Mouse (Mus musculus): ENCODE data around the gene Btbd1.

Gene Btbd1

DNA sequence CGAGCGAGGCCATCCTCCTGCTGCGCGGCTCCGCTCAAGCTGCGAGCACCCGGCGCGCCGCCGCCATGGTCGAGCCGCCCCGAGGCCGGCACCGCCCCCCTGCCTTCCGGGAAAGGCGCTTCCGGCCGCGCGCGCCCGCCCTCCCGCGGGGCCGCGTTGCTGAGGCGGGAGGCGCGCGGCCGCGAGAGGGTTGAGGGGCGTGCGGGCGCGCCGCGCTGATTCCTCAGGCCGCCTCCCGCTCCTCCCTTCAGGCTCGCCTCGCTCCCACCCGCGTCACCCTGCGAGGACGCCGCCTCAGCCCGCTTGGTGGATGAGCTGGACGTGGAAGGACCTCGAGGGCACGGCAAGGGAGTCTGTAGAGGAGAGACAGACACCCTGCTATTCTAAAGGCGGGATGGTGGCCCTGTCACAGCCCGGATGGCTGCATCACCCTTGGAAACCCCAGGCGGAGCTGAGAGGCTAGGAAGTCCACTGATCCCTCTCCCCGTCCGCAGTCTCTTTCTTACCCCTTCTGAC lies at the start of gene Btbd1:
Gene Btbd1 (minus strand): TSS at position 53 of the 516 bp plus-strand sequence.
- peak; percentile 77 for DNase-seq (ENCODE audit: low spot score)

DNA sequence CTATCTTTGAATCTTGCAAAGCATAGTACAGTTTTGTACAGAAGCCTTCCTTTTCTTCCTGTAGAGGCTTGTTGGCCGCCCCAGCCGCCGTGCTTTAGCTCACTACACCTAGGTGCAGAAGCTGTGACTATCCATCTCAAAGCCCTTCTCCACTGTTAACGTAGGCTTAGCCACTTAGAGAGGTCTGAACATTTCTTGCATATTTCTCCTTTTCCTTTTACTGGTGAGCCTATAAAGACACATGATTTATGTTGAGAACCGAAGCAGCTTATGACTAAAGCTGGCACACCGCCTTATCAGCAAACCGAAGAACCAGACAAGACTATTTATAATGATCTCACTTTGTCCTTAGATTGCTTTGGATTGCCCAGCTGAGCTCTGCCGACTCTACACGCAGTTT lies 46.1 kb upstream of the Btbd1 start:
- no peak for DNase-seq (ENCODE audit: low spot score)

DNA sequence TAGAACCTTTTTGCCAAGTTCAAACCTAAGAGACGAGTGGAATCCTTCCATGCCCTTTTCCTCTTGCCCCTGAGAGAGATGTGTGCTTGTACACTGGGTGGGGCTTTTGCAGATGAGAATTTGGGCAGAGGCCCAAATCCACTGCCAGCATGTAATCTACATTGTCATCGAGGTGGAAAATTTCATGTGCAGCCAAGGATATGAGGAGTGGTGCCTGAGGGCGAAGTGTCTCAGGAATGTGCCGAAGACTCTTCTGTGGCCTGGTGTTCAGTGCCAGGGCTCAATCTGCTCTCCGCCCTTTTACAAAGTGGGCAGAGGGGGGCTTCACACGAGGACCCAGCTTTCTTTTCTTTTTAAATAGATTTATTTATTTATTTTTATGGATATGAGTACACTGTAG lies 45.4 kb upstream of the Btbd1 start:
- no peak for DNase-seq (ENCODE audit: low spot score)

DNA sequence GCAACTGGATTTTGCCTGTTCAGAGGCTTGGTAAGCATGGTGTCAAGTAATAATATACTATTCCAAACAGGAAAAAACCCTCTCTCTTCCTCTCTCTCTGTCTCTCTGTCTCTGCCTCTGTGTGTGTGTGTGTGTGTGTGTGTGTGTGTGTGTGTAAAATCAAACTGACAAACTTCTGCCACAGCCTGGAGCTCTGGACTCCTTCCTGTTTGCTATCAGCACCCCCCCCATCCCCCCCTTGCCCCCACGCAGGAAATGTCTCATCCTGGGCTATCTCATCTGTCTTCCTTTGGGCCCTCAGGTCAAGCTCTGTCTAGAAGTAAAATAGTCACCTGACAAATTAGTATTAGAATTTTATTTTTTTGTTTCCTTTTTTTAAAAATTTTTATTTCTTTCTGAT lies 44.6 kb upstream of the Btbd1 start:
- no peak for DNase-seq (ENCODE audit: low spot score)

DNA sequence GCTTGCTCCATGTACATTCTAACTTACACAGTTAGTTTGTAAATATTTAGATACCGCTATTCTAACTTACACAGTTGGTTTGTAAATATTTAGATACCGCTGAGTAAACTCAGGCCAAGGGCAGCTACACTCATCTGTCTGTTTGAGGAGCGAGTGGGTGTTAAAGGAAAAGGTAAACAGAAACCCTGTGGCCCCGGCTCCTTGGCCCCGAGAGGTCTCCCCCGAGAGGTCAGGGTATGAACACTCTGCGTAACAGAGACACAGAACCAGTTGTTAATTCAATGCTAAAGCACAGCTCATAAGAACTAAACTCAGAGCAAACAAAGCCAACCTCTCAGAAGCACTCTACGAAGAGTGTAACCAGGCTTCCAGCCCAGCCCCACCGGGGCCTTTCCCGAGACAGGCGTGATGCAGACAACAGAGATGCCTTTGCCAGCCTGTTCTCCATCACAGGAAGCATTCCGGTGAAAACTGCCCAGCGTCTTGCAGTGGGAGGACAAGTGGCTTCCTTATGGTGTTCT lies 43.3 kb upstream of the Btbd1 start:
- DNase-seq (ENCODE audit: low spot score): no peak

DNA sequence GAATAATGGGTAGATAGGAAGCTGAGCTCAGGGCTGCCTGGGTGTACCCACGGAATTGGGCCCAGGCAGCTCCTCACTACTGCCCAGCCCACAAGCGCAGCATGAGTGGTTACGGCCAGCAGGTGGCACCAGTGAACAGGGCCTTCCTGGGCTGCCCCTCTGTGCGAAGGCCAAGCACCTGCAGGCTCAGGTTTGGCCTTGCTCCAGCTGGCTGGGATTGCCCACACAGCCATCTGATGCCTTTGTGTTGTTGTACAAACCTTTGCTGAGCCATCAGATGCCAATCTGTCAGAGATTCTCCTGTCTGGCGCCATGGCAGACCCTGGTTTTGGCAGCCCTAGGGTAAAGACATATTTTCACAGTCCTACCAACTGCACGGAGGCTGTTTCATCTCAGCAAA lies 38.9 kb upstream of the Btbd1 start:
- DNase-seq (ENCODE audit: low spot score): peak; percentile 61

DNA sequence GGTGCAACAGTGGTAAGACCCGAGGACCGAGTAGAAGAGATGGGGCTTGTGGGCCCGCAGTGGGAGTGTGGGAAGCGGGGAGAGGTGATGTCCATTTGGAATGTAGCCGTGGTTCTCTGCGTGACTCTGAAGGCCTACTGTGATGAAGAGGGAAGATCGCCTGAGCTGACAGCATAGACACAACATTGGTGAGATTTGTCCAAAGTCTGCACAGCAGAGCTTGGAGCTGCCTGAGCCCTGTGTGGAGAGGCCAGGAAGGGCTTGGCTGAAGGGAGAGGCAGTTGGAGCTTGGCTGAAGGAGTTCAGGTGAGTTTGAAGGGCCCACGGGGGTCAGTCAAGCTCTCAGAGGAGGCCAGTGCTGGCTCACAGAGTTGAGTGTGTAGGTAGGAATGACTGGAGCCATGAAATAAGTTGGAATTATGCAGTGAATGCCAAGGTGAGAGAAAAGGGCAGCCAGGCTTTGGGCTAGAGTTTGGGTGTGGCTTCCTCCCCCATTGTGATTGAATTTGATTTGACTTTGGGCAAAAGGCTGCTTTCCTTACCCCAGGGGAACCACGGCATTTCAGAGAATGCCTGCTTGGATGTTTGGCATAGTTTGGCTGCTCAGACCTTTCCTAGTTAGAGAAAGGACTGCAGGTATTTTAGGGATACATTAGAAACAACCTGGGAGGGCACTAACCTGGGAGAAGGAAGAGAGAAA lies 38.1 kb upstream of the Btbd1 start:
- no peak for DNase-seq (ENCODE audit: low spot score)

DNA sequence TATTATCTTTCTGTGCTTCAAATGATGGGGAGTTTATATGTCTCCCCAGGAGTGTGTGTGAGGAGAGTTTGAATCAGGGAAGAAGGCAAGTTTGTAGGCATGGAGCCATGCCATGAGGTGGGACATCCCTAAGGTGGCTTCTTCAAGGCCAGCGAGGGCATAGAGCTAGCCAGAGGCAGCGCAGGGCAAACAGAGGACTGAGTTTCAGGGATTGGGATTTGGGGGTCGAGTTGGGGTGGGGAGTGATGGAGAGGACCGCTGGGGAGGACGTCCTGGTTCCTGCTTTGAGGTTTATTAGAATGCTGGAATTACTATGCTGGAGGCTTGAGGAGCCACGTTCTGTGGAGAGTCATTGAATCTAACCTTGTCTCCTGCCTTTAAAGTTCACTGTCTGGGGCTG lies 36.7 kb upstream of the Btbd1 start:
- DNase-seq (ENCODE audit: low spot score): no peak

DNA sequence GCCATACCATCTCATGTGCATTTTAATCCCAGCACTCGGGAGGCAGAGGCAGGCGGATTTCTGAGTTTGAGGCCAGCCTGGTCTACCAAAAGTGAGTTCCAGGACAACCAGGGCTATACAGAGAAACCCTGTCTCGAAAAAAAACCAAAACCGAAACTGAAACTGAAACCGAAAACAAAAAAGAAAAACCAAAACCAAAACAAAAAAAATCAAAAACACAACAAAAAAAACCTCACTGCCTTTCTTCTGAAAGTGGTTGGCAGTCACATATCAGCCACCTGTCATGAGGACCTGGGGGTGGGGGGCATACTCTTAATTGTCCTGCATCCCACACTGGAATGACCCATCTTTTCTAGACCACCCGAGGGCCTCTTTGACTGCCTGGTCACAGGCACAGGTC lies 35.3 kb upstream of the Btbd1 start:
- DNase-seq (ENCODE audit: low spot score): no peak

DNA sequence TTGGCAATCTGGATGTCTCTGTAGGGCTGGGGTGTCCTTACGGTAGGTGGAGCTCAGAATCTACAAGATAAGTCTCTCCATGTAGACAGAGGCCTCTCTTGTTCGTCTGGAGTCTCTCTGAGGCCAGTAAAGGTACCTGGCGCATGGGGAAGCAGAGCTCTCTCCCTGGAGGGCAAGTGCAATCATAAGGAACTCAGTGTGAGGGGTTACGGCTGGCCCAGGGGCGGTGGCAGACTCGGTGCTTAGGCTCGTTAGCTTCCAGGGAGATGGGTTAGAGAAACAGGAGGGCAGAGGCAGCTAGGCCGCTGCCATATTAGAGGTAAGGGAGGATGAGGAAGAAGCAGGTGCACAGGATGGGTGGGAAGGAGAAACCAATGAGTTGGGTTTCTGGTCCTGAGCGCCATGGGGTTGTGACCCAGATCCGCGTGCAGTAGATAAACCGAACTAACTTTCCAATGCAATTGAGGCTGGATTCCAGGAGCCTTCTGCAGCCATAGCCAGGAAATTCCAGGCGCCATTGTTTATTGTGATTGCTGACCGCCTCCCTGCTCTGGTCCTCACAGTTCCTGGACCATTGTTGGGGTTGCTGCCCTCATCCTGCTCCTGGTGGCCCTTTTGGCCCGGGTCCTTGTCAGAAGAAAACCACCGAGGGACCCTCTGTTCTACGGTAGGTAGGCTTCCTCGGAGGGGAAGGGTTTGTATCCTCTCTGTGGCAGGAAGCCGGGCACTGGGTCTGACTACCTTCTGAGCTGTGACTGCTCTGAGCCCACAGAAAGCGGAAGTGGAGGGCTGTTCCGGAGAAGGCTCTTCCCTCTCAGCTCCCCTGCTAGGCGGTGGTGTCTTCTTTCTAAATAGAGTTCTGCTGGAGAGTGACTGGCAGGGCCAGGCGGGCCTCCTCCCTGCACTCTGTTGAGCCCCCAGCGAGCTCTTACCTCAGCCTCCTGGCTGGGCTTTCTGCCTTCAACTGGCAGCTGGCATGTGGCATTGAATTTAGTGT lies 33.7 kb upstream of the Btbd1 start:
- DNase-seq (ENCODE audit: low spot score): no peak

DNA sequence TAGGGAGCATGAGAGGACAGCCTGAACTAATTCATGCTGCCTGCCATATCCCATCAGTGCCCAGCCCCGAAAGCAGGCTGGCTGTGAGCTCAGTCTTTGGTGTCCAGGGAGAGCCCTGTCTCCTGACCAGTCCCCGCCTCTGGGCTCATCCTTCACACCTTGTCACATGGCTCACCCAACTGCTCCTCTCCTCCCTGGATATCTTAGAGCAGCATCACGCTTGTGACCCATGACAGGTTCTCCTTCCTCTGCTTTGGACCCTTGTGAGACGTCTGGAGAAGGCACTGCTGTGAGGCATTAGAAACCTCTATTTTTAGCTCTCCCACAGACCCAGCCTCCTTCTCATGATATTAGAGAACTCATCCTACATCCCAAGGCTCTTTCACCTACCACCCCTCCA lies 32.7 kb upstream of the Btbd1 start:
- DNase-seq (ENCODE audit: low spot score): no peak

DNA sequence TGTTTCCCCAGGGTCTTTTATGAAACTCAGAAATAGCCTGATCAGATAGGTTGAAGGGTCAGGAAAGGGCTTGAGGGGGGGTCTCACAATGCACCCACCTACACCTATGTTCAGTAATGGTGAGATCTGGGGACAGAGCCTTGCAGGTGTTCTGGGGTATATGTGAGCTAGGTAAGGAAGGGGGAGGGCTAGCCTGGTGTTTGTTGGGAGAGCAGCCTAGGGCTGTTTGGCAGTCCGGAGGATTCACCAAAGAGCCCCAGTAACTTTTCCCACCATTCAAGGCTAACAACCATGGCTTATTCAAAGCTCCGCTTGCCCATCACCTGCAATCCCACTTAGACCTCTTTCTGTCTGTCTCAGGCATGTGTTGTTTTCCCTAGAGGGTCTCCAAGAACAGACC lies 32.2 kb upstream of the Btbd1 start:
- no peak for DNase-seq (ENCODE audit: low spot score)

DNA sequence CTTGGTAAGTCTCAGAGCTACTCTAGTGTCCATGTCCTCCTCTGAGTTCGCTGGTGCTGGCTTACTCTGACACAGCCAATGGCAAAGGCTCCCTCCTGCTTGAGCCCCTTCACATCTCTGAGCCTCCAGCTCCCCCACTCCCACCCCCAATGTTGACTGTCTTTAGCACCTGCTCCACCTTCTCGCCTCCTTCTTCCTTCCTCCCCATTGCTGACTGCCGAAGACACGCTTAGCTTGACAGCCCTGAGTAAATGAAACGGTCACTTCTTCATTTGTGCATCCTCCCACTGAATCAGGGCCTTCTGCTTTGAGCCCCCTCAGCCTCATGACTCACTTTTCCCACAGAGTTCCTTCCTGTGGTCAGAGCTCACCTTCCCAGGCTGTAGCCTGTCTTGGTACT lies 31.8 kb upstream of the Btbd1 start:
- DNase-seq (ENCODE audit: low spot score): no peak

DNA sequence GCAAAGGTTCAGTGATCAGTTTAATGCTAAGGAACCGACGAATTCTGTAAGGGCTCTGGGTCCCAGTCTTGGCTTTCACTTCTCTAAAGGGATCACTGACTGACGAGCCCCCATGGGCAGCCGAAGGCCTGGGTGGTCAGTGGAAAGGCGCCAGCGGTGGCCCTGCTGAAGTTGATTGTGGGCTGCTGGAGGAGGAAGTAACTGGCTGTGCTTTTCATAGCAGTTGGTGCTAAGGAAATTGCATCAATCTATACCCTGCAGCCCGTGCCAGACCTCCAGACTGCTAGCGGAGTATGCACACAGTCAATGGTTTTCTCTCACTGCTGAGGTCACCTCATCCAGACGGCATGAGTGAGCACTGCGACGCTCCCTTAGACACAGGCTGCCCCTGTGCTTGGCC lies 30.8 kb upstream of the Btbd1 start:
- DNase-seq (ENCODE audit: low spot score): no peak

DNA sequence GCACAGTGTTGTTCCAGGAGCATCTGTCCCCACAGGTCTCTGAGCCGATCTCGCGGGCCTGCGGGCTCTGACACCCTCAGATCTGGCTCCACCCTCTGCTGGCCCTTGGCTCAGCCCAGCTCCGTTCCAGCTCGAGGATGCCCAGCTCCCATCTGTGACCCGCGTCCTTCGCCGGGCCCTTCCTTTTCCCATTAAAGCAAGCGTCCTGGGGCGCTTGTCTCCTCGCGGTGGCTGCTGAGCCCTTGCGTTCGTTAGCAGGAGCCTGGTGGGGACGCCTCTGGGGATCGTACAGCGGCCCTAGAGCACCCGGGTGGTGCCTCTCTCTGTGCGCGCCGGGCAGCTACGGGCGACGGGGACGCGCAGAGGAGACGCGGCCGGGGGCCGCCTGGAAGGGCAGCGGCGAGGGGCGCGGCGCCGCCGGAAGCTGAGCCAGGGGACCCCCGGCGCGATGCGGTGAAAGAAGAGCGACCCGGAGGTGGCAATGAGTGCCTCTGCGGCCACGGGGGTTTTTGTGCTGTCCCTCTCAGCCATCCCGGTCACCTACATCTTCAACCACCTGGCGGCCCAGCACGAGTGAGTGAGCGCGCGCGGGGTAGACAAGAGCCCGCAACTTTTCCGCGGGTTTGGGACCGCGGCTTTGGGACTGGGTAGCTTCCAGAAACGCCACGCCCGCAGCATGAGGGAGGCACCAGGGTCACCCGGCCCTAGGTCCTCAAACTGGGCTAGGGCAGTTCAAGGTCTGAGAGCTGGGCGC lies 29.9 kb upstream of the Btbd1 start, which contains the start of gene Tm6sf1:
Gene Tm6sf1 (plus strand): TSS at position 34 of the 754 bp plus-strand sequence.
- no peak for DNase-seq (ENCODE audit: low spot score)

DNA sequence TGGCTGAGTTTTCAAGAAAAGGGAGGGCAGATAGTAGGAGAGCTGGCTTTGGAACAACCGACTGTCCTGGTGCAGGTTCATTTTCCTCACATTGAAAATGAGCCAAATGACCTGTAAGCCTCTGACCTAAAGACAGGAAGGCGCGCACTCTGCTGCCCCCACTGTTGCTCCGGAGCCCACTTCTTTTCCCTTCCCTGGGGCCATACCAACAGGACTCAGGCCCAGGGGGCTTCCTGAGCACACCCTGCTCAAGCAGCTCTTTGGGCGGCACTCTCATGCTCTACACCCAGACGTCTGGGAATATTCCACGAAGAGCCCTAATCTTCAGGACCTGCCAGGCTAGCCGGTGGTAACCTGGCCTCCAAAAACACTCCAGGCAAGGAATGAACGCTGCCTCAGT lies 29.0 kb upstream of the Btbd1 start:
- no peak for DNase-seq (ENCODE audit: low spot score)

DNA sequence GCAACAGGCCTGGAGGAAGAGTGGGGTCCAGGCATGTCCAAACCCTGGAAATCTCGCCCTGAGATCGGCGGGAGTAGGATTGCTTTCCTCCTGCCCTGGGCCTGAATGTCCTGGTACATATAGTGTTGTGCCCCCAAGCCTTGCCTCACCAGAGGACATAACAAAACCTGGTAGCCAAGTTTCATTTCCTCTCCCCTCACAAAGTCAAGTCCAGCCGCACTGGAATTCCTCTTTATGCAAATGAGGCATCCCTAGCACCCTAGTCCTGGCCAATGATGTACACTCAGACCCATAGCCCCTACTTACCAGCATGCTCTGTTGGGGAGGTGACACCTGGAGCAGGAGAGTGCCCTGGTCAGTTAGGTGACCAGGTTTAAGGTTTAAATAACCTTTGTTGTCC lies 27.0 kb upstream of the Btbd1 start:
- no peak for DNase-seq (ENCODE audit: low spot score)

DNA sequence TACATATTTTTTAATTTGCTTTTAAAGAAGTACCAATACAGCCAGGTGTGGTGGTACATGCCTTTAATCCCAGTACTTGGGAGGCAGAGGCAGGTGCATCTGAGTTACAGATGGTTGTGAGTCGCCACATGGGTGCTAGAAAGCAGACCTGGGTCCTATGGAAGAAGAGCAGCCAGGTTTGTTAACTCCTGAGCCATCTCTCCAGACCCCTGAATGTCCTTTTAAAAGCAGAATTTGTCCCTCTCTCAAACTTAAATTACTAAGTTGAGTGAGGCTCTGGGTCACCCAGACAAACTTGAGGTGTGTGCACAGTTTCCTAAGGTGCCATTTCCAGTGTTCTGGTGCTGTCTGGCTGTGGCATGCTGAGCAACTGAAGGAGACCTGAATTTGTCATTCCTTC lies 26.5 kb upstream of the Btbd1 start, which contains the start of gene Gm10160:
Gene Gm10160 (minus strand): TSS at position 101 of the 400 bp plus-strand sequence.
- DNase-seq (ENCODE audit: low spot score): no peak

DNA sequence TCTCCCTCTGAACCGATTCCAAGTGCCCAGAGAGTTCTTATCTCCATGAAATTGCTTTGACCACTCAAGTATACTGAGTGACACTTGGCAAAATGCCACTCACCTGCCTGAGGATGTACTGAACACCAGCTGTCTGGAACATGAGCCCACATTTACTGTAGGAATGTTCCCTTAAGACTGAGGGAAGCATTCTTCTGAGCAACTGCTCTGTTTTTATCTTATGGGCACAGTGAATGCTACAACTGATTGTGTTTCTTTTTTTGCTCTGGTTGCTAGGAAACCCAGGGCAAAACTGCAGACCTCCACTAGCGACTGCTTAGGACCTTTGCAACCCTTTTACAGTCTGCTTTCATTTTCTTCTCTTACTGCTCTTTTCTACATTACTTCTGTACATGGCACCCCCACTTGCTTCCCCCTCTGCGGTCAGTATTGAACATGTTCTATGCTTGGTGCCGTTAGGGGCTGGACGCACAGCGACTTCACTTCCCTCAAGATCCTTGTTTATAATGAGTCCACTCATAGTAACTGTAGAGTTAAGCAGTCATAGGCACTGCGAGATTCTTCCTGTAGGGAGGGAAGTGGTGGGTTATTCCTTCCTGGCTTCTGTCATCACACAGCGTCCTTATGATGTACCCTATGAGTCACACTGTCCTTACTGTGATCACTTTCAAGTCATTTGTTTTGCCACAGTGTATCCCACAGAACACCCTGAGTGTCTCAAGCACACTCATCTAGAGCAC lies 25.5 kb upstream of the Btbd1 start:
- DNase-seq (ENCODE audit: low spot score): no peak

DNA sequence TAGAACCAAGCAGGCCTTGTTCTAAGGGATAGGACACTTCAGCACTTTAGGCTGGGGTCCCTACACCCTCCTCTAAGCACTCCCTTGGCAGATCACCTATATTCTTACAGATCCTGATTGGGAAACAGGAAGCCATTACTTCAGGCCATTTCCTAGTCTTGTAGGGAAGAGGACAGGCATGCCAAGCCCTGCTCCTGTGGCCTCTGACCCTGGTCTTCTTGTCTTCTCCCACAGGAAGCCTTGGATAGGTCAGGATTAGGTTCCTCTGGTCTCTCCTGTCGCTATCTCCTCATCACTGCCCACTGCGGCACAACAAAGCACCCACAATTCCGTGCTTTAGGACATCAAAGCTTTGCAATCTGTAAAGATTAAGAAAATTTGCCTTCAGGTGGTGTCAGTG lies 22.5 kb upstream of the Btbd1 start:
- DNase-seq (ENCODE audit: low spot score): no peak

DNA sequence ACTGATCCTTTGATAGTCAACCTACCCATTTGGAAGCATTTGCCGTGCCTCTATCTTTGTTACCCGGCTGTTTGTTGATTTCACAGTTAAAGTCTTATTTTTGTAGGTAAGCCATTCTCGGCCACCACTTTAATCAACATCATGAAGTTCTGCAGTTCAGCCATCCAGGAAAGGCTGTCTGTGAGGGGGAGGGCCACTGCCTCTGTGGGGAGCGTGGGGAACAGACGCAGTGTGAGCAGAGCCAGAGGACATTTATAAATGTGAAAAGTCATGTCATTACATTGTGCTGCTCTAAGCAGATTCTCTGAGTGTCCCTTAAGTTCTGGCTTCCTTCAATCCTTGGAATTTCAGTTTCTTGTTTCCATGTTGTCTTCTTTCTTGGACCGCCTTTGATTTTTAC lies 20.9 kb upstream of the Btbd1 start:
- DNase-seq (ENCODE audit: low spot score): no peak

Measured in spleen, adult 12 weeks (tissue).